Mouse (Mus musculus) liver, embryonic 16.5 days (tissue): Measurements from ENCODE around the gene Pir. TPM values are rescaled to one million over a fixed set of nuclear protein-coding genes. Genes with fewer than 3 reads are reported as not detected.
A peak's percentile ranks its signal among the peaks of the same experiment; 100 is the strongest.

Source experiments
- ATAC-seq: fragments of 200-750 bp; cut with Nextera tagmentation; 2 replicates; pipeline ENCODE4 v1.8.0; 2017; ENCODE audit warnings: low read depth, mild to moderate bottlenecking, moderate number of reproducible peaks, moderate library complexity
- H3K27ac ChIP-seq: fragments of 300-500 bp; sonication (generic); 2 replicates; pipeline ENCODE4 v1.5.1; 2014; ENCODE audit warnings: mild to moderate bottlenecking, low read length
- H3K27me3 ChIP-seq: fragments of 300-500 bp; sonication (generic); 2 replicates; pipeline ENCODE4 v1.6.1; 2014; ENCODE audit warnings: low read depth, low read length, mixed read lengths; ENCODE audit not compliant: control insufficient read depth, insufficient read depth
- H3K36me3 ChIP-seq: fragments of 300-500 bp; sonication (generic); 2 replicates; pipeline ENCODE4 v1.6.1; 2014; ENCODE audit warnings: mild to moderate bottlenecking; ENCODE audit not compliant: control insufficient read depth, insufficient read depth
- H3K4me1 ChIP-seq: fragments of 300-500 bp; sonication (generic); 2 replicates; pipeline ENCODE4 v1.6.1; 2014; ENCODE audit warnings: low read depth, low read length, mixed read lengths; ENCODE audit not compliant: control insufficient read depth
- H3K4me2 ChIP-seq: fragments of 300-500 bp; sonication (generic); 2 replicates; pipeline ENCODE4 v1.6.1; 2014; ENCODE audit warnings: low read depth, low read length, mixed read lengths
- H3K4me3 ChIP-seq: fragments of 300-500 bp; sonication (generic); 2 replicates; pipeline ENCODE4 v1.5.1; 2014; ENCODE audit warnings: low read depth, mild to moderate bottlenecking, low read length
- H3K9ac ChIP-seq: fragments of 300-500 bp; sonication (generic); 2 replicates; pipeline ENCODE4 v1.6.1; 2014; ENCODE audit warnings: low read depth, low read length
- H3K9me3 ChIP-seq: fragments of 300-500 bp; sonication (generic); replicated peaks from 2 replicates; pipeline ENCODE4 v1.6.1; 2016; ENCODE audit warnings: low read length; ENCODE audit not compliant: control insufficient read depth
- WGBS: fragments of 180-500 bp; shearing (Covaris S2); extraction: QIAGEN DNeasy Blood & Tissue Kit; methylation state at CpG from one replicate; pipeline ENCODE4 v1.1.7; 2014; ENCODE audit not compliant: insufficient replicate concordance; 5-methylcytosine and 5-hydroxymethylcytosine counted together
- polyA plus RNA-seq: library from polyadenylated mRNA; unstranded; fragments of >200 nt; fragmentation: Nextera tagmentation; extraction: Ambion mirVana; gene quantifications from 2 replicates; pipeline ENCODE4 v1.2.1, GENCODE M21; 2015

The Pir gene
- polyA plus RNA-seq, 1 experiment from 2014 or later, result 20.4 TPM

- Histone ChIP-seq H3K36me3 (no peaks in the 10 kb centered on the region), H3K4me1 (no peaks in the 10 kb centered on the region), H3K27ac (no peak overlapping the region), H3K4me2 (no peak overlapping the region), H3K4me3 (no peak overlapping the region), H3K9ac (no peak overlapping the region), H3K9me3 (no peaks in the 10 kb centered on the region), H3K27me3 (no peaks in the 10 kb centered on the region)
- 74% methylated on average over 4 of the region's 4 CpGs for WGBS
- no peak for ATAC-seq
Observed at GRCm38 (mm10) chrX:164365153-164365865, 96.1 kb downstream of the Pir start.

GRCm38 (mm10) chrX:164370576-164370975, 101.4 kb downstream of the Pir start:
- Histone ChIP-seq H3K4me1 (no peaks in the 10 kb centered on the region), H3K27ac (no peak overlapping the region), H3K4me2 (no peak overlapping the region), H3K27me3 (no peaks in the 10 kb centered on the region), H3K9me3 (no peaks in the 10 kb centered on the region), H3K36me3 (no peaks in the 10 kb centered on the region), H3K4me3 (no peak overlapping the region), H3K9ac (no peak overlapping the region)
- 63% methylated on average over 3 of the region's 3 CpGs for WGBS
- ATAC-seq, result no peak

GRCm38 (mm10) chrX:164373081-164373480, 103.9 kb downstream of the Pir start, which contains the start of gene Vegfd:
Gene Vegfd (plus strand): TSS chrX:164373378.
- WGBS, result 22% methylated on average over 3 of the region's 3 CpGs
- Histone ChIP-seq H3K4me1 (no peaks in the 10 kb centered on the region), H3K9me3 (no peaks in the 10 kb centered on the region), H3K4me2 (no peak within 1 kb of the TSS), H3K36me3 (no peaks in the 10 kb centered on the region), H3K27ac (no peak within 1 kb of the TSS), H3K9ac (no peak within 1 kb of the TSS), H3K27me3 (no peaks in the 10 kb centered on the region), H3K4me3 (no peak within 1 kb of the TSS)
- ATAC-seq, result no peak

- no peak for ATAC-seq
- no peak overlapping the region for H3K9ac ChIP-seq
- H3K36me3 ChIP-seq, result no peaks in the 10 kb centered on the region
- H3K27ac ChIP-seq, result no peak overlapping the region
- no peaks in the 10 kb centered on the region for H3K9me3 ChIP-seq
- H3K27me3 ChIP-seq, result no peaks in the 10 kb centered on the region
- H3K4me2 ChIP-seq, result no peak overlapping the region
- no peak overlapping the region for H3K4me3 ChIP-seq
- H3K4me1 ChIP-seq, result no peaks in the 10 kb centered on the region
- 47% methylated on average over 5 of the region's 5 CpGs for WGBS
Observed at GRCm38 (mm10) chrX:164374586-164374985, 105.4 kb downstream of the Pir start.

GRCm38 (mm10) chrX:164379721-164380120, 110.5 kb downstream of the Pir start:
- no peak overlapping the region for H3K4me3 ChIP-seq
- WGBS, result 60% methylated on average over 4 of the region's 4 CpGs
- no peaks in the 10 kb centered on the region for H3K9me3 ChIP-seq
- H3K9ac ChIP-seq, result no peak overlapping the region
- H3K36me3 ChIP-seq, result no peaks in the 10 kb centered on the region
- H3K4me1 ChIP-seq, result peaks cover 3% of the 10 kb centered on the region
- ATAC-seq, result no peak
- H3K4me2 ChIP-seq, result no peak overlapping the region
- H3K27me3 ChIP-seq, result no peaks in the 10 kb centered on the region; the same call in 1 of the 2 replicates
- H3K27ac ChIP-seq, result no peak overlapping the region

GRCm38 (mm10) chrX:164381618-164382408, 112.6 kb downstream of the Pir start:
- Histone ChIP-seq H3K9me3 (no peaks in the 10 kb centered on the region), H3K27me3 (no peaks in the 10 kb centered on the region; the same call in 1 of the 2 replicates), H3K4me1 (peaks cover 3% of the 10 kb centered on the region), H3K4me2 (peak overlapping the region; percentile 59), H3K9ac (no peak overlapping the region), H3K36me3 (no peaks in the 10 kb centered on the region), H3K27ac (no peak overlapping the region), H3K4me3 (peak overlapping the region; percentile 29)
- WGBS, result 17% methylated on average over 33 of the region's 33 CpGs
- peak; percentile 99 for ATAC-seq

GRCm38 (mm10) chrX:164394091-164394490, 124.9 kb downstream of the Pir start:
- Histone ChIP-seq H3K27me3 (no peaks in the 10 kb centered on the region), H3K9me3 (no peaks in the 10 kb centered on the region), H3K4me1 (no peaks in the 10 kb centered on the region), H3K36me3 (no peaks in the 10 kb centered on the region), H3K4me2 (no peak overlapping the region), H3K9ac (no peak overlapping the region), H3K4me3 (no peak overlapping the region), H3K27ac (no peak overlapping the region)
- WGBS, result 64% methylated on average over 4 of the region's 4 CpGs
- ATAC-seq, result no peak

GRCm38 (mm10) chrX:164398456-164398855, 129.3 kb downstream of the Pir start:
- no peak for ATAC-seq

GRCm38 (mm10) chrX:164405080-164405649, 136.0 kb downstream of the Pir start:
- Histone ChIP-seq H3K36me3 (no peaks in the 10 kb centered on the region), H3K27ac (no peak overlapping the region), H3K4me2 (no peak overlapping the region), H3K4me1 (no peaks in the 10 kb centered on the region), H3K9ac (no peak overlapping the region), H3K27me3 (no peaks in the 10 kb centered on the region), H3K9me3 (no peaks in the 10 kb centered on the region), H3K4me3 (no peak overlapping the region)
- ATAC-seq, result no peak

More at GRCm38 (mm10) chrX:164398456-164398855, 129.3 kb downstream of the Pir start:
- no peaks in the 10 kb centered on the region for H3K36me3 ChIP-seq
- H3K4me3 ChIP-seq, result no peak overlapping the region
- no peak overlapping the region for H3K27ac ChIP-seq
- H3K9ac ChIP-seq, result no peak overlapping the region
- H3K27me3 ChIP-seq, result no peaks in the 10 kb centered on the region
- WGBS, result 43% methylated on average over 3 of the region's 3 CpGs
- H3K4me1 ChIP-seq, result no peaks in the 10 kb centered on the region
- no peak overlapping the region for H3K4me2 ChIP-seq
- no peaks in the 10 kb centered on the region for H3K9me3 ChIP-seq
